Mouse (Mus musculus): ENCODE results near the gene Tsc22d4.
"Not testable (repeated sequence)": the region's sequence is repeated elsewhere in the genome, so short reads cannot be mapped to it uniquely, and the experiment has no call there.

Gene Tsc22d4

DNA sequence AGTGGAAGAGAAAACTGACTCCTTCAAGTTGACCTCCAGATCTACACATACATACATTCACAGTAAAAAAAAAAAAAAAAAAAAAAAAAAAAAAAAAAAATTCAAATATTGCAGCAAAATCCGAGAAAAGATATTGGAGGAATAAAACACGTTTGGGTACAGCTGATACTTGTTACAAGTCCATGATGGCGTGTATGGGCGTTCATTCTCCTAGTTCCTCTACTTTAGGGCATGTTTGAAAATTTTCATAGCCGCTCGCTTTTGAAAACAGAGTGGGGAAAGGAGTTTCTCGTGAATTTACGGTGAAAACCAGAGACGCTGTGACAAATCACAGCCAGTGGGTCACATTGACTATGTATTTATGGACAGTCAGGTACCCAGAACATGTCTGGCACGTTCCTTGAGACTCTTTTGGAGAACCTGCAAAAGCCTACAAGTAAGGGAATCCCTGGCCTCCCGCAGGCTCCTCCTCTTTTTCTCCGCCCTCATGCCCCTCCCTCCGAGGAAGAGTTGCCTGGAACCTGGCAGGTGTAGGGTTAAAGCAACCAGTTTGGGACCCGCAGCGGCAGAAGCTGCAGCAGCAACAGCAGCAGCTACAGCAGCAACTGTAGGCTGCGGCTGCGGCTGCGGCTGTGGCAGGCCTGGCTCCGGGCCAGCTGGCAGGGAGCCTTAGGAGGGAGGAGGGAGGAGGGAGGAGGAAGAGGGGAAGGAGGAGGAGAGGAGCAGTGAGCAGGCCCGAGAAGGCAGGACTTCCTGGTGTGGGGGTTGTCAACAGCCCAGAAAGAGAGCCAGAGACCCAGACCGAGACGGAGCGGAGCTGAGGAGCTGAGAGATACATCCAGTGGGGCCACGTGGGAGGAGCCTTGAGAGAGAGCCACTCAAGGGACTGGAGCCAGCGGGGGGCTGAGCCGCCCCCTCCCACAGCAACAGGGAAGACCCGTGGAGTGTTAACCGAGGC is at the start of gene Tsc22d4:
TSS of gene Tsc22d4 (plus strand) at position 517 of the 958 bp plus-strand sequence.
- DNase-seq (ENCODE audit: low spot score), result peak; percentile 96

DNA sequence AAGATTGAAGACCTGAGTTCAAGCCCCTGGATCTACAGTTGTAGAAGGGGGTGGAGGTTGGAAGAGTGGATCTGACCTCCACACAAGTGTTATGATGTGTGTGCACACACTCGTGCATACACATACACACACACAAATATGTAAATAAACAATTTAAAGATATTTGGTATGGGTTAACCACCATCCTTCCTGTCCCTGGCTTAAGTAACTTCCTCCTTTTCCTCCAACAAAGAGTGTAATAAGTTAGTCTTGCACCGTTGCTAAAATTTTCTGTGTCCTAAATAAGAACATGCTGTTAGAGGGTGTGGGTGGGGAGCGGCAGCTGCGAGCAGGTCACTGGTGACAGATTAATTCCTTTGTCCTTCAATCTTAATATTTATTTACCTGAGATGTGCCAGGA is 49.6 kb upstream of the Tsc22d4 start:
- no peak for DNase-seq (ENCODE audit: low spot score)

DNA sequence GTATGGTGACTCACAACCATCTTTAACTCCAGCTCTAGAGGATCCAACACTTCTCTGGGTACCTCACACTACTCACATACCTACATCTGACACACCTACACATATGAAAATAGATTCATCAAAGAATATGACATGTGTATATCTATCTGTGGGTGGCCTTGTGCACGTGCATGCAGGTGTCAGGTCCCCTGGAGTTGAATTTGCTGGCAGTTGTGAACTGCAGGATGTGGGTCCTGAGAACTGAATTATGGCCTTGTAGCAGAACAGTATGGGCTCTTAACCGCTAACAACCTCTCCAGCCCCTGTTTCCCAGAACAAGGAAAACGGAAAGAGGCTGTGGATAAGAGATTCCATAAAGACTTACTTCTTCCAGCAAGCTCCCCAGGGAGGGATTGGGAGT is 46.5 kb upstream of the Tsc22d4 start:
- DNase-seq (ENCODE audit: low spot score), result no peak

DNA sequence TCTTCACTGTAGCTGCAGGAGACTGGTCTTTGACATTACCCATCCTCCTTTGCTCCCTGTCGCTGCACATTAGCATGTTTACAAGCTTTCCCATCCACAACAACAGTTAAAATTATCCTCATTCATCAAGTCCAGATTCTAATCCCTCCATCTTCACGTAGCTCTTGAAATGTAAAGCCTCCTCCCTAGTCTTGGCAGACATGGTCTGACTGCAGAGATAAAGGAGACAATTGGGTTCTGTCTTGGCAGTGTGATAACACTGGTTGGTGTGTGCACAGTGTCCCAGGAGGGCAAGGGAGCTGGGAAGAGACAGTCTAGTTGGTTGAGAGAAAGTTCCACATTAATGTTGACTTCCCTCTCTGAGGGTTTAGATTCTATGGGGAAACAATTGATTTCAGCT is 45.7 kb upstream of the Tsc22d4 start:
- DNase-seq (ENCODE audit: low spot score), result no peak

DNA sequence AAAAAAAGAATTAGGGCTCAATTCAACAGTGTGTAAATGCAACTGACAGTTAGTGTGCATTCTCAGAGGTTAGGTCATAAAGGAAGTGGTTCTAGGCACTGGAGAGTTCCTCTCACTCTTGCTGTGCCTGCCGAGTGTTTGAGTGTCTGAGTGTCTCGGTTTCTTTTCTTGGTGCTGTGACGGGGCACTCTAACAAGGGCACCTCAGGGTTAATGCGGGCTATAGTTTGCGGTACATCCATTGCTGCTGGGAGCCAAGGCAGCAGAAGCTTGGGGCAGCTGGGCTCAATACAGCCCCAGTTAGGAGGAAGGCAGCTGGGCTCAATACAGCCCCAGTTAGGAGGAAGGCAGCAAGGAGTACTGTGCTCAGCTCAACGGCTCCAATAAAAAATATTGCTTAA is 40.3 kb upstream of the Tsc22d4 start:
- no peak for DNase-seq (ENCODE audit: low spot score)

DNA sequence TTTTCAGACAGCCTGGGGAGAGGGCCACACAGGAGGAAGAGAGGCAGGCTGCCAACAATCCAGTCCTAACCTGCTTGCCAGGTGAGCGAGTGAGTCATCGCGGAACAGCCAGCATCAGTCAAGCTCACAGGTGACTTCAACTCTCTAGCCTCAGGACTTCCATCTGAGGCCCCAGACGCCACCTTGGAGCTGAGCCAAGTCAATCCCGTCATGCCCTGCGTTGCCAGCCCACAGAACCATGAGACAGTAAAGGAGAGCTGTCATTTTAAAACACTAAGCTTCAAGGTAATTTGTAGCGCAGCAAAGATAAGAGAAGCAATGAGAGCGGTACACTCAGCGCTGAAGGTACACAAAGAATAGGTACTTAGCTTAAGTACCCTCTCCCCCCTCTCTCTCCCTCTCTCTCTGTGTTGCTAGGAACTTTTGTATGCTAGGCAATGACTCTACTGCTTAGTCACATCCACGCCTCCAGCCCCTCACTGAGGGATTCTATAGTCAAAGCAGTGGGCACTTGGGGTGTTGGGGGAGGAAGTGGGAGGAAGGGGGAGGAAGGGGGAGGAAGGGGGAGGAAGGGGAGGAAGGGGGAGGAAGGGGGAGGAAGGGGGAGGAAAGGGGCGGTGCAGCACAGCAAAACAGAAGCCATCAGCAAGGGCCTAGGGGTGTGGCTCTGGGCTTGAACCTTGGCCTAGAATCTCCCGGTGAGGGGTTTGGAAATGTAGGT is 38.5 kb upstream of the Tsc22d4 start:
- DNase-seq (ENCODE audit: low spot score), result peak; percentile 78

DNA sequence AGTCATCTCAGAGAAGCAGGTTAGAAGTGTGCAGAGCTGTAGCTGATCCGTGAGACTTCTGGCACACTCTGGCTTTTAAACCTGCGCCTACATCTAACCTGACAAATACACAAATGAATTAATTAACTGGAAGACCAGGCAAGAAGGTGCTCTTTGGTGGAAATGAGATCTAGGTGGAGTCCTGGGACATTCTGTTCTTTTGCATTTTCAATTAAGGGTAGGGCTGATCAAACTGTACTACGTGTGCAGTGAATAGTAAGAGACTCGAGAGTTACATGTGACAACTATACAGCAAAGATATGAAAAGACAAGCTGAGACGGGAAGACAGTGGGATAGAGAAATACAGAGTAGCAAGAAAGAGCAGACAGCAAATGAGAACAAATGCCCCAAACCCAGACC is 32.1 kb upstream of the Tsc22d4 start:
- DNase-seq (ENCODE audit: low spot score), result no peak

DNA sequence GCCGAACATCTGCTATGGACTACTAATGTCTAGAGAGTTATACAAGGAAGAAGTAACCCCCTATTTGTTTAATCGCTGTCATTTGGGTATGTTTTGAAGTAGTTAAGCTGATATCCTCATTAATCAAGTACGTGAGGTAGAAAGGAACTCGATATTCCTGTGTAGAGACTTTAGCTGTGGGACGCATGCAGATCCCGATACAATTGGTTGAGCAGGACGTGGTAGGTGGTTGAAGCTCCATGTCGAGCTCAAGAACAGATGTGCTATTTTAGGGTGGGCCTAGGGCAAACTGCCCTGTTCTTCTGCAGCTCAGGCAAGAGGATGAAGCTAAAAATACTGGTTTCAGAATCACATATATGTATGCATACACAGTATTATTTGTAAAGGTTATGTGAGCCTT is 29.8 kb upstream of the Tsc22d4 start:
- DNase-seq (ENCODE audit: low spot score), result no peak

DNA sequence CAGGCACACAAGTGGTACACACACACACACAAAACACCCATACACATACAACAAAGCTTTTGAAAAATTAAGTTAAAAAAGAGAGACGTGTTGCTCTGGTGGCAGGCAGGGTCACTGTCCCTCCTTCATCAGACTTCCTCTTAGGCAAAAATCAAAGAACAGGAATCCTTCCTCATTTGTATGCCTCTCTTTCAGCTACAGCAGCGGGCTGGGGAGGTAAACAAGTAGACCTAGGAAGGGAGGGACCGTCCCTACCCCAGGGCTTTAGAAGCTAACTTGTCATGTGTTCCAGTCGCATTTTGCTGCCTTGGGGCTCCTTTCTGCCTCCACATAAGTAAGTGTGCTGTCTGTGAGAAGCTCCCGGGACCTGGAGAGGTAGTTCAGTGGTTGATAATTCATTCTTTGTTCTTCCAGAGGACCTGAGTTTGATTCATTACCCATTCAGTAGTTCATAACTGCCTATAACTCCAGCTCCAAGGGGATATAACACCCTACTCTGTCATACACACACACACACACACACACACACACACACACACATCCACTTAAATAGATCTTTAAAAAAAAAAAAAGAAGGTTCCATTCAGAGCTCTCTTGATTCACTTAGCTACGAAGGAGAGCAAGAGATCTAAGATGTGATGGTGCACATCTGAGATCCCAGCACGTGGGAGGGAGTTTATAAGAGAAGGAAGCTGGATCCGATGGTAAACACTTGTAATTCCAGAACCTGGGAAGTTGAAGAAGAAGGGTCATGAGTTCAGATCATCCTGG is 27.3 kb upstream of the Tsc22d4 start:
- no peak for DNase-seq (ENCODE audit: low spot score)

DNA sequence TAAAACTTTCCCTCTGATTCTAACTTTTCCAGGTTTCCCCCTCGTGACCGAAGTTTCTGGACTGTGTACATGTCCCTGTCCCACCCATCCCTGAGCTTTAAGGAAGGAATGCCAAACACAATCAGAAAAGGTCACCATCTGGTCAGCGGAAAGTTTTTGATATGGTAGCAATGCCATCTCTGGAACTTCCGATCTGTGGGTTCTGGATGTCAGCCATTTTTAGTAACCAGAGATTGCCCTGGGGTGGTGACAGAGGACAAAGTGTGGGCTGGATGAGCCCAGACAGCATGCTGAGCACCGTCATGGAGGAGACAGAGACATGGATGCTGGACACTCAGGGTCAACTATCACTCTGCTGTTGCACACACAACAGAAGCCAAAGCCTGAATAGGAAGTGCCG is 26.4 kb upstream of the Tsc22d4 start:
- no peak for DNase-seq (ENCODE audit: low spot score)

DNA sequence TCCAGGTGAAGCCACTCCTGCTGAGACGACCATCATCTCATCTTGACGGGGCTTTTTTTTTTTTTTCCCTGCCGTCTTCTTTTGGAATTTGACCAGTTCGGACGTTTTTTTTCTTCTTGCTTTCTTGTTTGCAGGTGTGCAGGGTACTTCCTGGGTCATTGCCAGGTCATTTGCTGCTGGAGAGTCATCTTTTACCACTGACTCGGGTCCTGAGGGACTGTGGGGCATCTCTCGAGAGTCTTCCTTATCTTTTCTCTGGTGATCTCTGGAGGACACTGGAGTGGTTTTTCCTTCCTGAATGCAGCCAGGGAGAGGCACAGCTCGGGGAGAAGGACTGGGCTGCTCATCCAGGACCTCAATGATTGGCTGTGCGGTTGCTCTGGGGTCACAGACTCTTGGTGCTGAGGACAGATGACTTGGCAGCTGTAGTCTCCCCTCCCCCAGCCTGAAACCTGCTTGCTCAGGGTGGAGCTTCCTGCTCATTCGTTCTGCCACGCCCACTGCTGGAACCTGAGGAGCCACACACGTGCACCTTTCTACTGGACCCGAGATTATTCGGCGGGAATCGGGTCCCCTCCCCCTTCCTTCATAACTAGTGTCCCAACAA is 24.9 kb upstream of the Tsc22d4 start:
- not testable (repeated sequence) for DNase-seq (ENCODE audit: low spot score)

DNA sequence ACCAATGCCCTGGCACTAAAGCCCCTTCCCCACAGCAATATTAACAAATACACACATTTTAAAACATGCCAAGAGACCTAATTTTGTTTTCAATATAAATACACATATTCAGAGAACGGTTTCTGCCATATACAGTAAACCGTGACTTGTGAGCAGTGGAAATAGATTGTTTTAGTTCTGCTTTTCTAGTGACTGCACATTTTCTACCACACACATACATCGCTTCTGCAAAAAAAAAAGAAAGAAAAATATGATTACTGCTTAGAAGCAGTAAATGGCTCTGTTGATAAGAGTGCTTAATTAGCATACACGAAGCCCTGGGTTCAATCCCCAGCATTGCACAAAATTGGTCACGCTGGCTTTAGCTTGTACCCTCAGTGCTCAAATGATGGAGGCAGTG is 21.7 kb upstream of the Tsc22d4 start:
- no peak for DNase-seq (ENCODE audit: low spot score)

DNA sequence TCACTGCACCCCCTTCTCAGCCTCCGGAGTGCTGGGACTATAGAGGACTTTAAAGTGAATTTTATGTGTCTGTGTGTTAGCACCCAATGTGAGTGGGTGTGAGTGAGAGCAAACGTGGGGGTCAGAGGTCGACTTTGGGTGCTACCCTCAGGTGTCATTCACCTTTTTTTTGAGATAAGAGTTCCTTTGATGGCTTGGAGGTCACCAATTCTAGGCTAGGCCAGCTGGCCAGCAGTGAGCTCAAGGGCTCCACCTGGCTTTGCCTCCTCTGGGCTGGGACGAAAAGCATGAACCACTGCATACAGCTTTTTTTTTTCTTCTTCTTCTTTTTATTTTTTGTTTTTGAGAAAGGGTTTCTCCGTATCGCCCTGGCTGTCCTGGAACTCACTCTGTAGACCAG is 18.8 kb upstream of the Tsc22d4 start:
- DNase-seq (ENCODE audit: low spot score), result no peak

DNA sequence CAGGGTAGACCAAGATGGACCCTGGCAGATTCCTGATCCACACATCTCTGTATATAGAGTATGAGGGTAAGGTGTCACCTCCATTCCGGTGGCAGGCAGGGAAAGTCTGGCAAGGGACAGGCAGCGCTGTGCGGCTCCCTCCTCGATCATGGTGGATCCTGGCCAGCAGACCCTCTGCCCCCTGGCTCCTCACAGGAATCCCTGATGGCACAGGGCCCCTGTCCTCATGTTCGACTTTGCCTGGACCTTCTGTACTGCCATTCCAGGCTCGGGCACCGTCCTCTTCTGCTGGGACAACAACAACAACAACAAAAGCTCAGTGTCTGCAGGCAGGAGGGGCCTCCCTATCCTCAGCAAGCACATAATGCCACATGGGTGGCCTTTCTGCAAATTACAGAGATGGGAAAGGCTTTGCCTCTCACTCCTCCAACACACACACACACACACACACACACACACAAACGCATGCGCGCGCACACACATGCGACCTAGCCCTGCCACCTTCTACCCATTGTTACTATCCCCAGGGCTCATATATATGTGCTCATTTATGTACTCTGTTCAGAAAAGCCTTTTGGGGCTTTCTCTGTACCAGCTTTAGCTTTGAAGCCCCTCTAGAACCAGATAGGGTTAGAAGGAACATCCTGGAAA is 11.8 kb upstream of the Tsc22d4 start:
- no peak for DNase-seq (ENCODE audit: low spot score)

DNA sequence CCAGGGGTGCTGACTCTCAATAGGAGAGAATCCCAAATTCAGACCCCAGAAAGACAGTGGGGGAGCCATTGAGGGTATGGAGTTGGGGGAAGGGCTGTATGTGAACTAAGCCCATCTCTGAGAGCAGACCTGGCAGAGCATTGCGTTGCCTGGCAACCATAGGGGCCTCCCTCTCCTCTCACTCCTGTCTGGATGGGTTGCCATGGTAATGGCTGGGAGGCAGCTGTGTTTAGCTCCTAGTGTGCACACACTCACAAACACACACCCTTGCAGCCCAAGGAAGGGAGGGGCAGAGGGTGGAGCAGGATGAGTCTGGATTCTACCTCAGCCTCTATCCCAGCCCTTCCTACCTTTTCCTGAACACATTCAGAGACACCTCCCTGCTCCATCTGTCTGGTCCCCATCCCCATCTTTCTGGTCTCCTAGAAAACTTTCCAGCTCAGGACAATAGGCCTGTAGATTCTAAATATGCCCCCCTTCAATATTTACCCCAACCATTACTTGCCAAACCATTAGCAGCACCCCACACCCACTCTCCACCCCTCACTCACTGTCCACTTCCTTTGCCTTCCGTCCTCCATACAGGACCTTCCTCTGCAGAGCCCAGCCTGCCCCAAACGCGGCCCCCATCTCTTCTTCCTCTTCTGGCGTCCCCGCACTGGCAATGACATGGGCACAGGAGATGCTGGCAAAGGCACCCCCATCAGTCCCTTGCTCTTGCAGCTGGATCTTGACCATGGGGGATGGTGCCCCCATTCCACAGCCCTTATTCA is 11.1 kb upstream of the Tsc22d4 start:
- no peak for DNase-seq (ENCODE audit: low spot score)

DNA sequence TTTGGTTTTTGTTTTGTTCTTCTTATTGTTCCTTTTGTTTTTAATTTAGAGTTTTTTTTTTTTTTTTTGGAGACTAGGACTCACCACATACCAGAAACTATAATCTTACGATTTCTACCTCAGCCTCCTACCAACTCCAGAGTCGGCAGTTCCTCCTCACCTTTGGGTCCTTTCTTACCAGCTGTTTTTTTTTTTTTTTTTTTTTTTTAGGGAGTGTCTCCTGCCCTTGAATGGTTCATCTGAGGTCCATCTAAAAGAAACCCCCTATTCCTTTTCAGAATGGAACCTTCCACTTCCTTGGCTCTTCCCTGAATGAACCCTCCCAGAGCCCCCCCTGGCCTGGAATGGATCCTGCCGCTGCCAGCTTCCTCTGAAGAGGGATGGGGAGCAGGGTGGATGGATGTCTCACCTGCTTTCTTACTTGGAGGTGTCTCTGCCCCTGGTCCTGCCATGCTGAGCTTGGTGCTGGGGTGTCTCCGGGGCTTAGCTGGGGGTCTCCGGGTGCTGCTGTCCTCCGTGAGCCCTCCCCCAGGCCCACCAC is 8.1 kb upstream of the Tsc22d4 start:
- DNase-seq (ENCODE audit: low spot score), result no peak

DNA sequence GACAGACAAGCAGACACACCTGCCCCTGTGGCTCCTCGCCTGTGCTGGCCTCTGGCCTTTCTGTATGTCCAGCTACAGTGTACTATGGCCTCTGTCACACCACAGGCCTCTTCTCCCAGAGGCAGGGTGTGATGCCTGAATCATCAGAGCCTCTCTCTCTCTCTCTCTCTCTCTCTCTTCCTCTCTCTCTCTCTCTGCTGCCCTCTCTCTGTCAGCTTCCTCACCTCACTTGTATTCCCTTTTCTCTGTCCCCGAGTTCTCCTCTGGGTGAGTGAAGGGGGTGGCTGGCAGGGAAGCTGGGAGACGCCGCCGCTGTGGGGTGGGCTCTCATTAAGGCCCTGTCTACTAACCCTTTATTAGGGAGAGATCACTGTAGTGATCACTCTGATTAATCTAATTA is 7.0 kb upstream of the Tsc22d4 start:
- DNase-seq (ENCODE audit: low spot score), result no peak

DNA sequence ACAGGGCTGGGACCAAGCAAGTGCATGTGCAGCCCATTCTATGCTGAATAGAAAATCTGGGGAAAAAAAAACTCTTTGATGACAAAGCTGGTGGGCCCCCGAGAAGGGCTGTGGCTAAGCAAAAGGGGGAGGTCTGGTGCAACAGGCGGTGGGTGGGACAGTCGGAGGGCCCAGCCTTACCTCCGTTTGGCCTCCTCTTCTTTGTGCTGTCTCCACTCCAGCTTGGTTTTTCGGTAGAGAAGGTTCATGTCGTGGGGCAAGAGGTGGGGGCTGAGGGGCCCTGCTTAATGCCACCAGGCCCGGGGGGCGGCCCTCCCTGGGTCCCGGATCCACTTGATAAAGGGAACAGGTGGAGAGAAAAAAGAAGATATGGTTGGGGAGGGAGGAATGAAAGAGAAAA is 6.1 kb upstream of the Tsc22d4 start:
- DNase-seq (ENCODE audit: low spot score), result no peak

DNA sequence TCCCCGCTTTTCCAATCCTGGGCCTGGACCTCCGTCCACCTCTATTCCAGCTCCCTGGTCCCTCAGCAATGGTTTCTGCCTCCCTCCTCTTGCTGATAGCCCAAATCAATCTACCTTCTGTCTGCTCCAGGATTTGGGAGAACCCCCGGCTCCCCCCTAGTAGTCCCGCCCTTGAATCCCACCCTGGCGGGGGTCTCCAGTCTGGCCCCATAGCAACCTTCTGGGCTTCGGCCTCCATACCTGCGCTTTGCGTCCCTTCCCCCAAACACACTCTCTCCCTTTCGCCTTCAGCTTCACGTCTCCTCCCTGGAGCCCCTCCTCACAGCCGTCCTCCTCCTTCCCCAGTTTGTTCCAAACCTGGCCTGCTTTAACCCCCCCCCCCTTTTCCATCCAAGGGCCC is 5.0 kb upstream of the Tsc22d4 start:
- no peak for DNase-seq (ENCODE audit: low spot score)

Measured in testis, postnatal 10 days (tissue).